Mouse (Mus musculus): Measurements from ENCODE around the gene Vav2.

GRCm38 (mm10) chr2:27394158-27394832 lies 32.5 kb downstream of the Vav2 start:
- TF ChIP-seq POLR2A (IDR thresholded peaks at IDR 0.05; ENCODE audit: low read depth, low read length) (no peak), CTCF (conservative IDR thresholded peaks at IDR 0.05; ENCODE audit: insufficient read depth, insufficient read length, low read depth, low read length) (no peak)
